Mouse (Mus musculus) ES-Bruce4 (cell line): ENCODE data around the gene Tmed10. TPM values are rescaled to one million over a fixed set of nuclear protein-coding genes. Genes with fewer than 3 reads are reported as not detected.

Experiments used
- H3K27ac ChIP-seq: 2 replicates; pipeline ENCODE4 v1.5.1; 2012; ENCODE audit warnings: low read length, inconsistent platforms; ENCODE audit not compliant: insufficient read depth
- H3K27me3 ChIP-seq: 2 replicates; pipeline ENCODE4 v1.6.1; 2012; ENCODE audit warnings: mild to moderate bottlenecking, low read length, inconsistent platforms; ENCODE audit not compliant: control insufficient read depth, poor library complexity, insufficient read depth, severe bottlenecking
- H3K36me3 ChIP-seq: 2 replicates; pipeline ENCODE4 v1.6.1; 2012; ENCODE audit warnings: inconsistent platforms, mild to moderate bottlenecking, low read length, moderate library complexity; ENCODE audit not compliant: control insufficient read depth, poor library complexity, insufficient read depth, severe bottlenecking
- H3K4me1 ChIP-seq: one replicate; pipeline ENCODE4 v1.8.1; 2011; ENCODE audit warnings: low read length; ENCODE audit not compliant: control insufficient read depth, insufficient read depth
- H3K4me3 ChIP-seq: 2 replicates; pipeline ENCODE4 v1.5.1; 2011; ENCODE audit warnings: low read depth, mild to moderate bottlenecking, low read length
- H3K9ac ChIP-seq: 2 replicates; pipeline ENCODE4 v1.6.1; 2012; ENCODE audit warnings: low read depth, mild to moderate bottlenecking, inconsistent platforms; ENCODE audit not compliant: poor library complexity, severe bottlenecking
- H3K9me3 ChIP-seq: replicated peaks from 2 replicates; pipeline ENCODE4 v1.6.1; 2012; ENCODE audit warnings: mild to moderate bottlenecking, low read length, inconsistent platforms; ENCODE audit not compliant: control insufficient read depth, poor library complexity, insufficient read depth, severe bottlenecking
- CTCF ChIP-seq: IDR thresholded peaks from one replicate; pipeline ENCODE4 v1.8.1; 2011; ENCODE audit warnings: low read depth, low read length
- EP300 ChIP-seq: IDR thresholded peaks from 2 replicates; pipeline ENCODE4 v1.6.1; 2011; ENCODE audit warnings: low read depth, low read length; ENCODE audit not compliant: insufficient read depth
- POLR2A ChIP-seq: IDR thresholded peaks from one replicate; pipeline ENCODE4 v1.8.1; 2011; ENCODE audit warnings: low read length; ENCODE audit not compliant: insufficient read depth
- polyA plus RNA-seq: library from polyadenylated mRNA; stranded (reverse); fragments of >200 nt; gene quantifications from 2 replicates; pipeline ENCODE4 v1.2.4, GENCODE M21; 2011; ENCODE audit warnings: low read depth; ENCODE audit not compliant: missing spikeins, insufficient read depth, insufficient read length

Tmed10 gene
- polyA plus RNA-seq, 1 experiment: 174 TPM

DNA sequence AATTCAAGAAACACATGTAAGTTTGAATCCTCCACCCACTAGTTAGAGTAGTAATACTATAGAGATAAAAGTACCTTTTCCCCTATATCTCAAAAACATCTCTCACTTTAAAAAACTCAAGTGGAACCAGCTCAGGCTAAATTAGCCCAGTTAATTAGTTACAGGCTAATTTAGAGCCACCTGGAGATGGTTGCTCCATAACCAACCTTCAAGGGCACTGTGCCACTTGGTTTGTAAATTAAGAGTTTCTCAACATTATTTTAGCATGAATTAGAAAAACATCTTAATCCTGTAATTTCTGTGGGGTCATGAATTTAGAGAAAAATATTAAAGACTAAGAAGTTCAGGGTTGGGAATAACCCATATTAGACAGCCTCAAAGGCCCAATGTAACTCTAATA lies 83.1 kb downstream of the Tmed10 start:
- Histone ChIP-seq H3K27me3 (no peaks in the 10 kb centered on the region), H3K27ac (no peak overlapping the region), H3K4me1 (no peaks in the 10 kb centered on the region), H3K4me3 (no peak overlapping the region), H3K36me3 (no peaks in the 10 kb centered on the region), H3K9ac (no peak overlapping the region), H3K9me3 (peaks cover 4% of the 10 kb centered on the region; the same call in 1 of the 2 replicates)
- TF ChIP-seq POLR2A: no peak
- no peak for TF ChIP-seq CTCF
- no peak for TF ChIP-seq EP300

- Histone ChIP-seq H3K4me3 (no peak overlapping the region), H3K27me3 (no peaks in the 10 kb centered on the region), H3K27ac (no peak overlapping the region), H3K9me3 (peaks cover 4% of the 10 kb centered on the region; the same call in 1 of the 2 replicates), H3K9ac (no peak overlapping the region), H3K36me3 (no peaks in the 10 kb centered on the region), H3K4me1 (no peaks in the 10 kb centered on the region)
- no peak for TF ChIP-seq POLR2A
- no peak for TF ChIP-seq EP300
- TF ChIP-seq CTCF: no peak
These were observed 84.0 kb downstream of the Tmed10 start for GRCm38 (mm10) chr12:85290633-85291032.

Other genes starting within 250 kb of the Tmed10 start
- gene Rps6kl1, start 223.6 kb downstream of the Tmed10 start, polyA plus RNA-seq: 3.0 and 3.8 TPM in 2 replicates
- 5.5 and 5.8 TPM in 2 replicates for gene Pgf, start 197.1 kb downstream of the Tmed10 start, polyA plus RNA-seq
- 58.0 and 71.6 TPM in 2 replicates for gene Eif2b2, start 155.4 kb downstream of the Tmed10 start, polyA plus RNA-seq
- gene Mlh3, start 104.2 kb downstream of the Tmed10 start, polyA plus RNA-seq: 13.1 and 15.7 TPM in 2 replicates
- gene Acyp1, start 86.4 kb downstream of the Tmed10 start, polyA plus RNA-seq: 47.1 and 53.7 TPM in 2 replicates
- gene Zc2hc1c, start 86.3 kb downstream of the Tmed10 start, polyA plus RNA-seq: 0.84 and 0.88 TPM in 2 replicates
- gene Nek9, start 35.5 kb downstream of the Tmed10 start, polyA plus RNA-seq: 42.3 and 43.2 TPM in 2 replicates
- 4.8 and 7.3 TPM in 2 replicates for gene Fos, start 99.0 kb upstream of the Tmed10 start, polyA plus RNA-seq
- gene Jdp2, start 224.2 kb upstream of the Tmed10 start, polyA plus RNA-seq: 14.0 and 14.4 TPM in 2 replicates